Mouse (Mus musculus): ENCODE results near the gene Slc35g3. TPM values are rescaled to one million over a fixed set of nuclear protein-coding genes. Genes with fewer than 3 reads are reported as not detected.

The Slc35g3 gene
- total and polyA plus RNA-seq, 3 experiments: 0.18 to 0.27 TPM; not detected in 1

DNA sequence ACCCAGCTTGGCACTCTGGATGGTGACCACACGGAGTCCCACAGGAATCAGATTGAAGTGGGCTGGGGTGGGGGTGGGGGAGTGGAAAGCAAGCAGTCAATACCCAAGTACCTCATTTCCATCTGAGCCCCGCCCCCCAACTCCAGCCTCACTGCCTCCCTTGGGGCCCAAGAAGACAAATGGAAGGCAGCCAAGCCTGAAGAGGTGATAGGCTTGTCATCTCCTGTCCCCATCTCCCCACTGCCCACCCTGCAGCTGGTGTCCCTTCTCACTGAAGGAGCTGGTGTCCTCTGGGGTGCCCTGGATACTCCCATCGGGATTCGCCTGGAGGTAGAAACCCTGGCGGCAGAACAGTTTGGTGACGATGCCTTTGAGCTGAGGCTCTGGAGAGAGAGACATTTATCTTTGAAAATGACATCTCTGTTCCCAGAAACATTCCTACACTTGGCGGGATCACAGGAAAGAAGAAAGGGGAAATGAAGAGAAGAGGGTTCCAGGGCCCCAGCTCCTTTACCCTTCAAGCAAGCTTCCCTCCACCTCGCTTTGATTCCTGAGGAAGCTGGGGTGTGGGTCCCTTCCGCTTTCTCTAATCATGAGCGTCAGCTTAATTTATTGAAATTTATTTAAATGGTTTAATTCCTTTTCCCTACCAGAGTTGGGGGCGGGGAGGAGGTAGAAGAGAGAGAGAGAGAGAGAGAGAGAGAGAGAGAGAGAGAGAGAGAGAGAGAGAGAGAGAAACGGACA, 37.8 kb upstream of the Slc35g3 start:
- H3K9me3 ChIP-seq (replicated peaks): no peaks in the 10 kb centered on the region
- peak overlapping the region; percentile 68; the same call in 1 of the 2 replicates for H3K4me3 ChIP-seq (ENCODE audit: low read depth, low read length)
- peaks cover 77% of the 10 kb centered on the region for H3K27me3 ChIP-seq (ENCODE audit: insufficient read depth, low read length)
- H3K36me3 ChIP-seq (replicated peaks): peaks cover 11% of the 10 kb centered on the region
- DNase-seq (ENCODE audit: low spot score): peak; percentile 24
- no peak for TF ChIP-seq GATA1 (IDR thresholded peaks at IDR 0.05; ENCODE audit: borderline replicate concordance, low read length)
- TF ChIP-seq GATA2 (IDR thresholded peaks at IDR 0.05; ENCODE audit: borderline replicate concordance, low read depth, low read length): no peak
- no peak for TF ChIP-seq TAL1 (conservative IDR thresholded peaks at IDR 0.05; ENCODE audit: low read depth, low read length)
- TF ChIP-seq CTCF (IDR thresholded peaks at IDR 0.05; ENCODE audit: low read depth, low read length): no peak
- no peak for TF ChIP-seq POLR2AphosphoS5 (IDR thresholded peaks at IDR 0.05; ENCODE audit: insufficient replicate concordance, low read depth, low read length)
- ATAC-seq (ENCODE audit: extremely low read depth, insufficient number of reproducible peaks, low FRiP score, poor library complexity, severe bottlenecking): no peak
- H3K4me1 ChIP-seq (ENCODE audit: insufficient read depth, low read depth, low read length): peaks cover 70% of the 10 kb centered on the region

DNA sequence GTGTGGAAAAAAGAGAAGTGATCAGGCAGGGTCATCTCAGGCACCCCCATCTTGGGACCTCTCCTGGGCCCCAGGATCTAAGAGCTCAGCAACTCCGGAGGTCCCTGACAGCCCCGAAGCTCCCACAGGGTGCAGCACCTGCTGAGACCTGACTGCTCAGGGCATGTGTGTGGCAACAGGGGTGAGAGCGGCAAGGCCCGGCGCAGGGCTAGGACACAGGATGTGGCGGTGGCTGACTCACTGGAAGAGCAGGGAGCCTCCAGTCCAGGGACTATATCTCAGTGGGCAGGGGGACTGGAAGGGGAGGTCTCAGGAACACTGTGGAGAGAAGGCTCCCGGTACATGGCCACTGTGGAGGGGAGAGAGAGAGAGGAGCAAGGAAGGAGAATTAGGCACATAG, 36.2 kb upstream of the Slc35g3 start:
- Histone ChIP-seq H3K4me3 (ENCODE audit: low read depth, low read length) (no peak overlapping the region), H3K9me3 (replicated peaks) (no peaks in the 10 kb centered on the region), H3K27me3 (ENCODE audit: insufficient read depth, low read length) (peaks cover 72% of the 10 kb centered on the region), H3K4me1 (ENCODE audit: insufficient read depth, low read depth, low read length) (peaks cover 63% of the 10 kb centered on the region), H3K36me3 (replicated peaks) (peaks cover 11% of the 10 kb centered on the region)
- ATAC-seq (ENCODE audit: extremely low read depth, insufficient number of reproducible peaks, low FRiP score, poor library complexity, severe bottlenecking) (no peak), DNase-seq (ENCODE audit: low spot score) (no peak)
- TF ChIP-seq POLR2AphosphoS5 (IDR thresholded peaks at IDR 0.05; ENCODE audit: insufficient replicate concordance, low read depth, low read length): no peak
- no peak for TF ChIP-seq CTCF (IDR thresholded peaks at IDR 0.05; ENCODE audit: low read depth, low read length)
- no peak for TF ChIP-seq TAL1 (conservative IDR thresholded peaks at IDR 0.05; ENCODE audit: low read depth, low read length)
- TF ChIP-seq GATA2 (IDR thresholded peaks at IDR 0.05; ENCODE audit: borderline replicate concordance, low read depth, low read length): no peak
- TF ChIP-seq GATA1 (IDR thresholded peaks at IDR 0.05; ENCODE audit: borderline replicate concordance, low read length): no peak

GRCm38 (mm10) chr11:69795983-69796435, 34.2 kb upstream of the Slc35g3 start:
- peaks cover 44% of the 10 kb centered on the region for H3K4me1 ChIP-seq (ENCODE audit: insufficient read depth, low read depth, low read length)
- no peak for DNase-seq (ENCODE audit: low spot score)
- peaks cover 11% of the 10 kb centered on the region for H3K36me3 ChIP-seq (replicated peaks)
- peaks cover 65% of the 10 kb centered on the region for H3K27me3 ChIP-seq (ENCODE audit: insufficient read depth, low read length)
- TF ChIP-seq CTCF (IDR thresholded peaks at IDR 0.05; ENCODE audit: low read depth, low read length): no peak
- no peak for TF ChIP-seq TAL1 (conservative IDR thresholded peaks at IDR 0.05; ENCODE audit: low read depth, low read length)
- no peak for TF ChIP-seq GATA2 (IDR thresholded peaks at IDR 0.05; ENCODE audit: borderline replicate concordance, low read depth, low read length)
- no peak for TF ChIP-seq GATA1 (IDR thresholded peaks at IDR 0.05; ENCODE audit: borderline replicate concordance, low read length)
- no peak for TF ChIP-seq POLR2AphosphoS5 (IDR thresholded peaks at IDR 0.05; ENCODE audit: insufficient replicate concordance, low read depth, low read length)
- ATAC-seq (ENCODE audit: extremely low read depth, insufficient number of reproducible peaks, low FRiP score, poor library complexity, severe bottlenecking): no peak
- H3K9me3 ChIP-seq (replicated peaks): no peaks in the 10 kb centered on the region
- peak overlapping the region; percentile 73 for H3K4me3 ChIP-seq (ENCODE audit: low read depth, low read length)

- ATAC-seq (ENCODE audit: extremely low read depth, insufficient number of reproducible peaks, low FRiP score, poor library complexity, severe bottlenecking) (peak; percentile 98), DNase-seq (ENCODE audit: low spot score) (peak; percentile 95)
- TF ChIP-seq GATA1 (IDR thresholded peaks at IDR 0.05; ENCODE audit: borderline replicate concordance, low read length) (no peak), GATA2 (IDR thresholded peaks at IDR 0.05; ENCODE audit: borderline replicate concordance, low read depth, low read length) (no peak), POLR2AphosphoS5 (IDR thresholded peaks at IDR 0.05; ENCODE audit: insufficient replicate concordance, low read depth, low read length) (no peak), TAL1 (conservative IDR thresholded peaks at IDR 0.05; ENCODE audit: low read depth, low read length) (no peak), CTCF (IDR thresholded peaks at IDR 0.05; ENCODE audit: low read depth, low read length) (no peak)
- peak within 1 kb of the TSS; percentile 73 for H3K4me3 ChIP-seq (ENCODE audit: low read depth, low read length)
- peaks cover 59% of the 10 kb centered on the region for H3K27me3 ChIP-seq (ENCODE audit: insufficient read depth, low read length)
- H3K9me3 ChIP-seq (replicated peaks): no peaks in the 10 kb centered on the region
- H3K36me3 ChIP-seq (replicated peaks): peaks cover 11% of the 10 kb centered on the region
- peaks cover 38% of the 10 kb centered on the region for H3K4me1 ChIP-seq (ENCODE audit: insufficient read depth, low read depth, low read length)
Measured at GRCm38 (mm10) chr11:69795168-69795982, 33.6 kb upstream of the Slc35g3 start, which contains the start of gene Chrnb1. Gene Chrnb1 (minus strand): TSS chr11:69795943.

DNA sequence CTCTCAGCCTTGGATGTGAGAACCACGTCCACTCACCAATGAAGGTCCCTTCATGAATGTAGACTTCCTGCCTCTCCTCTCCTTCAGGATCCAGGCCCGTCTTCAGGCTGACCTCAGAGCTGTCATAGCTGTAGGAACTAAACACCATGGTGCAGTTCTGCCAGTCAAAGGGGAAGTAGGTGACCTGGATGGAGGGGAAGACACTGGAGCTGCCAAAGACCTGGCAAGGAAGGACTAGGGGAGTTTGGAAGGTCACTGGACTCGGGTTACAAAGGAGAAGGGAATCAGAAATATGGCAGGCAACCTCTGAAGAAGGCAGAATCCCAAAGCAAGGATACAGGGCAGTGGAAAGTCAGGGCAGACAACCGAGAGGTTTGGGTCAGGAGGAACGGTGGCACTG, 31.7 kb upstream of the Slc35g3 start:
- peaks cover 53% of the 10 kb centered on the region for H3K27me3 ChIP-seq (ENCODE audit: insufficient read depth, low read length)
- no peak for TF ChIP-seq GATA2 (IDR thresholded peaks at IDR 0.05; ENCODE audit: borderline replicate concordance, low read depth, low read length)
- no peak for TF ChIP-seq TAL1 (conservative IDR thresholded peaks at IDR 0.05; ENCODE audit: low read depth, low read length)
- no peak for TF ChIP-seq GATA1 (IDR thresholded peaks at IDR 0.05; ENCODE audit: borderline replicate concordance, low read length)
- no peak for TF ChIP-seq POLR2AphosphoS5 (IDR thresholded peaks at IDR 0.05; ENCODE audit: insufficient replicate concordance, low read depth, low read length)
- TF ChIP-seq CTCF (IDR thresholded peaks at IDR 0.05; ENCODE audit: low read depth, low read length): no peak
- ATAC-seq (ENCODE audit: extremely low read depth, insufficient number of reproducible peaks, low FRiP score, poor library complexity, severe bottlenecking): no peak

GRCm38 (mm10) chr11:69791420-69791819, 29.7 kb upstream of the Slc35g3 start:
- H3K9me3 ChIP-seq (replicated peaks): no peaks in the 10 kb centered on the region
- H3K4me1 ChIP-seq (ENCODE audit: insufficient read depth, low read depth, low read length): peaks cover 31% of the 10 kb centered on the region
- no peaks in the 10 kb centered on the region for H3K36me3 ChIP-seq (replicated peaks)
- DNase-seq (ENCODE audit: low spot score) (no peak), ATAC-seq (ENCODE audit: extremely low read depth, insufficient number of reproducible peaks, low FRiP score, poor library complexity, severe bottlenecking) (no peak)
- H3K4me3 ChIP-seq (ENCODE audit: low read depth, low read length): no peak overlapping the region
- peaks cover 33% of the 10 kb centered on the region for H3K27me3 ChIP-seq (ENCODE audit: insufficient read depth, low read length)
- TF ChIP-seq POLR2AphosphoS5 (IDR thresholded peaks at IDR 0.05; ENCODE audit: insufficient replicate concordance, low read depth, low read length) (no peak), CTCF (IDR thresholded peaks at IDR 0.05; ENCODE audit: low read depth, low read length) (no peak), TAL1 (conservative IDR thresholded peaks at IDR 0.05; ENCODE audit: low read depth, low read length) (no peak), GATA1 (IDR thresholded peaks at IDR 0.05; ENCODE audit: borderline replicate concordance, low read length) (no peak), GATA2 (IDR thresholded peaks at IDR 0.05; ENCODE audit: borderline replicate concordance, low read depth, low read length) (no peak)

More for the DNA sequence above, 31.7 kb upstream of the Slc35g3 start:
- peaks cover 25% of the 10 kb centered on the region for H3K4me1 ChIP-seq (ENCODE audit: insufficient read depth, low read depth, low read length)
- no peaks in the 10 kb centered on the region for H3K9me3 ChIP-seq (replicated peaks)
- no peak overlapping the region for H3K4me3 ChIP-seq (ENCODE audit: low read depth, low read length)
- DNase-seq (ENCODE audit: low spot score): no peak
- peaks cover 10% of the 10 kb centered on the region for H3K36me3 ChIP-seq (replicated peaks)

Data from G1E (cell line).